Mouse (Mus musculus) limb, embryonic 15.5 days (tissue): ENCODE data around the gene Efna5. TPM values are rescaled to one million over a fixed set of nuclear protein-coding genes. Genes with fewer than 3 reads are reported as not detected.

ENCODE experiments used
- ATAC-seq: fragments of 200-750 bp; cut with Nextera tagmentation; 2 replicates; pipeline ENCODE4 v1.8.0; 2017; ENCODE audit warnings: low read depth, moderate TSS enrichment; ENCODE audit not compliant: insufficient number of reproducible peaks, low FRiP score, low TSS enrichment
- H3K27ac ChIP-seq: fragments of 300-500 bp; sonication (generic); 2 replicates; pipeline ENCODE4 v1.5.1; 2015; ENCODE audit warnings: moderate library complexity, mild to moderate bottlenecking, inconsistent platforms
- H3K27me3 ChIP-seq: fragments of 300-500 bp; sonication (generic); 2 replicates; pipeline ENCODE4 v1.6.1; 2015; ENCODE audit warnings: inconsistent platforms
- H3K36me3 ChIP-seq: fragments of 300-500 bp; sonication (generic); 2 replicates; pipeline ENCODE4 v1.6.1; 2015; ENCODE audit warnings: inconsistent platforms
- H3K4me1 ChIP-seq: fragments of 300-500 bp; sonication (generic); 2 replicates; pipeline ENCODE4 v1.6.1; 2015; ENCODE audit warnings: inconsistent platforms
- H3K4me2 ChIP-seq: fragments of 300-500 bp; sonication (generic); 2 replicates; pipeline ENCODE4 v1.6.1; 2015; ENCODE audit warnings: mild to moderate bottlenecking, inconsistent platforms
- H3K4me3 ChIP-seq: fragments of 300-500 bp; sonication (generic); 2 replicates; pipeline ENCODE4 v1.5.1; 2015; ENCODE audit warnings: mild to moderate bottlenecking, inconsistent platforms
- H3K9ac ChIP-seq: fragments of 300-500 bp; sonication (generic); 2 replicates; pipeline ENCODE4 v1.6.1; 2015; ENCODE audit warnings: inconsistent platforms
- H3K9me3 ChIP-seq: fragments of 300-500 bp; sonication (generic); 2 replicates; pipeline ENCODE4 v1.6.1; 2016; ENCODE audit warnings: inconsistent platforms
- WGBS: fragments of 180-500 bp; shearing (Covaris S2); methylation state at CpG from one replicate; pipeline ENCODE4 v1.1.7; 2015; 5-methylcytosine and 5-hydroxymethylcytosine counted together
- polyA plus RNA-seq: library from polyadenylated mRNA; unstranded; fragments of >200 nt; fragmentation: Nextera tagmentation; extraction: Ambion mirVana; gene quantifications from 2 replicates; pipeline ENCODE4 v1.2.1, GENCODE M21; 2015

Efna5 gene
- polyA plus RNA-seq, 1 experiment from 2014 or later = 62.1 TPM

DNA sequence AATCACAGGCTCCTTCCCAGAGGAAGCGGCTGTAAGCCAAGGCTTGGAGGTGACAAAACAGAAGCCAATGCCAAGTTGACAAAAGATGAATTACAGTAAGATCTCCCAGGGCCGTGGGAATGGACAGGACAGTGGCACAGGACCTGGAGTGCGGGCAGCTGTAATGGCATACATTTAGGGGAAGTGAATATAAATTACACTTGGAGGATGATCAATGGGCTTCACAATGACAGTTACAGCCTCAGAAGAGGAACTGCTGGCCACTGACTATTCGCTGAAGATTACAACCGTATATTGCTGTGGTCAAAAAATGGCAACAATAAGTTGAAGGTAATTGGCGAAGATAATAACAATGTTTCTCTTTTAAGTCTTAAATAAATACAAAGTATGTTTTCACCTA is 67.7 kb downstream of the Efna5 start:
- no peak for ATAC-seq
- H3K9me3 ChIP-seq = no peaks in the 10 kb centered on the region
- no peaks in the 10 kb centered on the region for H3K36me3 ChIP-seq
- H3K9ac ChIP-seq = no peak overlapping the region
- H3K27me3 ChIP-seq = no peaks in the 10 kb centered on the region
- peaks cover 16% of the 10 kb centered on the region for H3K4me1 ChIP-seq
- WGBS = 88% methylated on average over 6 of the region's 6 CpGs
- H3K4me3 ChIP-seq = no peak overlapping the region
- H3K4me2 ChIP-seq = no peak overlapping the region
- H3K27ac ChIP-seq = no peak overlapping the region

DNA sequence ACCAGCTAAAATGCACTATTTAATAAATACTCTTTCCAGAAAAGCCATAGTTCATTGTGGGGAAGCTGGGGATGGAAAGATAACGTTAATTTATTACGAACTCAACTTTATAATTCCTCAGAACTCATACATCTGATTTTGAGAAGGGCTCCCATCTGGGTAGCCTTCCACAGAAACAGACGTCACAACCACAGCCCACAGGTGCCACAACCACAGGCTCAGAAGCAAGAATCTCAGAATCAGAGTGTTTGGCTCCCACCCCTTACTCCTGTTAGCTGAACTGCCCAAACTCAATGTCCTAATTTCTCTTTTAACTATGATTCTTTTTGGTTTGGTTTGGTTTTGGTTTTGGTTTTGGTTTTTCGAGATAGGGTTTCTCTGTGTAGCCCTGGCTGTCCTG is 73.2 kb downstream of the Efna5 start:
- Histone ChIP-seq H3K4me1 (peaks cover 7% of the 10 kb centered on the region), H3K27ac (no peak overlapping the region), H3K9ac (no peak overlapping the region), H3K27me3 (no peaks in the 10 kb centered on the region), H3K9me3 (no peaks in the 10 kb centered on the region), H3K4me3 (no peak overlapping the region), H3K36me3 (no peaks in the 10 kb centered on the region), H3K4me2 (no peak overlapping the region)
- 88% methylated on average over 4 of the region's 4 CpGs for WGBS
- no peak for ATAC-seq

DNA sequence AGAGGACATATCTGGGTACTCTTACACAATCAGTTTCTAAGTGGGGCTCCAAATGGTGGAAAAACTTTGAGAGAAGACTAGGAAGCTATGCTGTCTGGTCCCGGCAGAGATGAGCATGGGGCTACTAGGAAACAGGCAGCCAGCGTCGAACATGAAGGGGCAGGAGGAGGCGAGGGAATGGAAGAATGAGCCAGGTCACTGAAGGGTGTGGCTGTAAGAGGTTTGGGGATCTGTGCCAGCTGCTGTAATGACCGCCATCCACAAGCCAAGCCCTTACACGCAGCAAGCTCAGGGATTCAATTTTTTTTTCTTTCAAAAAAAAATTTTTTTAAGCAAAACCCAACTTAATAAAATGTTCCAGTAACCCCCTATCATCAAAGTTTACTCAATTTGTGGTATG is 74.5 kb downstream of the Efna5 start:
- ATAC-seq = no peak
- Histone ChIP-seq H3K4me3 (no peak overlapping the region), H3K4me1 (peaks cover 7% of the 10 kb centered on the region), H3K27ac (no peak overlapping the region), H3K36me3 (no peaks in the 10 kb centered on the region), H3K27me3 (no peaks in the 10 kb centered on the region), H3K9me3 (no peaks in the 10 kb centered on the region), H3K4me2 (no peak overlapping the region), H3K9ac (no peak overlapping the region)
- 57% methylated on average over 6 of the region's 6 CpGs for WGBS

DNA sequence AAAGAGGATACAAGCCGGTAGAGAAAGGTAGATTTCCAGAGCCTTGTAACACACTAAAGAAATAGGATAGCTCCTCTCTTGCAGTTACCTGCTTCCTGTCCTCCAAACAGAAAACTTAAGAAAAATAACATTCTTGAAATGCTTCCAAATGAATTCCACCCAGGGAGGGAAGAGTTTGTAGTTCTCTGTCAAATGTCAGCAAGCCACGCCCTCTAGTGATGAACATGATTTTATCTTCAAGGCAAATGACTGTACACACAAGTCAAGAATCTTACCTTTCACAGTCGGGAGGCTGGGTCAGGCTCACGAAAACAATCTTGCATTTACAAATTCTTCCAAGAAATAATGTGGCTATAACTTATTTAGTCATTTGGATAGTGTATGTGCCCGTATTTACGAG is 78.4 kb downstream of the Efna5 start:
- Histone ChIP-seq H3K36me3 (no peaks in the 10 kb centered on the region), H3K27ac (no peak overlapping the region), H3K4me1 (peaks cover 7% of the 10 kb centered on the region), H3K9me3 (no peaks in the 10 kb centered on the region), H3K27me3 (no peaks in the 10 kb centered on the region), H3K4me2 (no peak overlapping the region), H3K9ac (no peak overlapping the region), H3K4me3 (no peak overlapping the region)
- WGBS = 50% methylated on average over 6 of the region's 6 CpGs
- no peak for ATAC-seq

DNA sequence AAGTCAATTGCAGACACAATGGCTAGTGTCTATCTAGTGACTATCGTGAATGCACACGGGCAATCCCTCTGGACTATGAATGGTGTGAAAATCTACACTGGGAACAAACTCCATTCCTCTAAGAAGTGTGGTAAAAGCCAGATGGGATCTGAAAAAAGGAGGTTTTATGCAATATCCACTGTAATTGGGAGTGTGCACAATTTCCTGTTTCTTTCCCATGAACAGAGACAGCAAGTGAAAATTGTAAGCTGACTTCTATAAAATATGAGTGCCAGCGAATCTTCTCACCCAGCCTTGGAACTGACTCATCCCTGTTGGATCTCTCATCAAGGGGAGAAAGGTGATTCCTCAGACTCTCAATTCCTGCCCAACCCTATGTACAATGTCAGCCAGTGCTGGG is 83.8 kb downstream of the Efna5 start:
- H3K36me3 ChIP-seq = no peaks in the 10 kb centered on the region
- H3K27me3 ChIP-seq = no peaks in the 10 kb centered on the region
- no peaks in the 10 kb centered on the region for H3K9me3 ChIP-seq
- no peak for ATAC-seq
- 0 out of 2 replicates have a peak, but pooled peaks cover 6% of the 10 kb centered on the region for H3K4me1 ChIP-seq
- H3K4me2 ChIP-seq = no peak overlapping the region
- H3K4me3 ChIP-seq = no peak overlapping the region
- H3K27ac ChIP-seq = no peak overlapping the region
- H3K9ac ChIP-seq = no peak overlapping the region
- 86% methylated on average over 3 of the region's 3 CpGs for WGBS

DNA sequence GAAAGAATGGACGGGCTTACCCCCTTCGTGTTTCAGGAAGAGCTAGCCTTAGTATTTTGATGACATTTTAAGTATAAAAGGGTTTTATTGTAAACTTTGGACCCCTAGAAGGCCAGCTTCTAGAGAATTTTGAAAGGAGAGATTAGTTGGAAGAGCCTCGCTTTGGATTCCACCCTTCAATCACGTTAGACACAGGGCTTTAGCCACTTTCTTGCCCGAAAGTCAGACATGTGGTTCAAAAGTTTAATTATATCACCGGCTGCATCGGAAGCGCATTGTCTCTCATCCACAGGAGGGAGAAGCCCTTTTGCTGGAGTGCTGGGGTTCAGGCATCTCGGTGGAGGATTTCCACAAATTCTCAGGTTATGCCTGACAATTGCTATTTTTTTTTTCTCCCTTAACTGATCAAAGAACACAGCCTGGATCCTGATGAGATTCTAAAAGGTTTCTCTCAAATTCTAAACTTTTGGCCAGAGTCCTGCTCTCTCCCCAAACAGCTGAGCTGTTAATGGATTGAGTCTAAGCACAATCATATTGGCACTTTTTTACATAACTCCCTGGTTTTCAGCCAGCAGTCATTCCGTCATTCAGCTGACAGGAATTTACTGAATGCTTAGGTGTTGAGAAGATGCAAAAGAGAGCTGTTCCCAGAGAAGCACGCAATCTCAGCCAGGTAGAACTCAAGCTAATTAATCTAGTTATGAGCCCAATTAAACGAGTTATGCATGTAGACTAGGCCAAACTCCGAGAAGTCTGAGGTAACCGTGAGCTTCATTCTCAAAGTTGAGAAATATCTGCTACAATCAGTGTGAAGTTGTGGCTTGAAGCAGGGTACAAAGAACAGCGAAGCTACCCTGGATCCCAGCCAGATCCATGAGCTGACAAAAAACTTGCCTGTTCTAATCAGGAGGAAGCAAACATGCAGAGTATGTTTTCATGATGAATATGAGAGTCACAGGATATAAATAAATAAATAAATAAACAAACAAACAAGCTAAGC is 91.5 kb downstream of the Efna5 start:
- H3K4me2 ChIP-seq = no peak overlapping the region
- H3K36me3 ChIP-seq = no peaks in the 10 kb centered on the region
- no peaks in the 10 kb centered on the region for H3K27me3 ChIP-seq
- WGBS = 35% methylated on average over 15 of the region's 15 CpGs
- H3K27ac ChIP-seq = peak overlapping the region; percentile 7; the same call in 1 of the 2 replicates
- no peaks in the 10 kb centered on the region for H3K9me3 ChIP-seq
- no peak overlapping the region for H3K9ac ChIP-seq
- peaks cover 27% of the 10 kb centered on the region for H3K4me1 ChIP-seq
- no peak overlapping the region for H3K4me3 ChIP-seq
- no peak for ATAC-seq

DNA sequence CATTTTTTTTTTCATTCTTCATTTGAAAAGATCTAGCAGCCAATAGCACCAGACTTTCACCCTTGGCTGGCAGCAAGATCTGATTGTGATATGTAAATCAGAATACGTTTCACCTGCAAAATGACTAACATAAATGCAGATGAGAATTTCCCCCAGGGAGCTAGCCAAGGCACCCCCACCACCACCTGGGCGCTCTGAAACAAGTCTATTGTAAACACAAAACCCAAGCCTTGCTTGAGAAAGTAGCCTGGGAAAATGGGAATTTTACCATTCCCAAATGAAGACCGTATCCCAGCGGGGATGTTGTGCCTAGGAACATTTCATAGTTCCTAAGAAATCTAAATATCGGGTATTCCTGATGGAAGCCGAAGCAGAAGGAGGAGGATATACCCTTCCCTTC is 92.3 kb downstream of the Efna5 start:
- Histone ChIP-seq H3K27me3 (no peaks in the 10 kb centered on the region), H3K4me1 (peaks cover 34% of the 10 kb centered on the region), H3K4me2 (no peak overlapping the region), H3K27ac (no peak overlapping the region), H3K36me3 (no peaks in the 10 kb centered on the region), H3K4me3 (no peak overlapping the region), H3K9me3 (no peaks in the 10 kb centered on the region), H3K9ac (no peak overlapping the region)
- no peak for ATAC-seq
- 47% methylated on average over 6 of the region's 6 CpGs for WGBS

DNA sequence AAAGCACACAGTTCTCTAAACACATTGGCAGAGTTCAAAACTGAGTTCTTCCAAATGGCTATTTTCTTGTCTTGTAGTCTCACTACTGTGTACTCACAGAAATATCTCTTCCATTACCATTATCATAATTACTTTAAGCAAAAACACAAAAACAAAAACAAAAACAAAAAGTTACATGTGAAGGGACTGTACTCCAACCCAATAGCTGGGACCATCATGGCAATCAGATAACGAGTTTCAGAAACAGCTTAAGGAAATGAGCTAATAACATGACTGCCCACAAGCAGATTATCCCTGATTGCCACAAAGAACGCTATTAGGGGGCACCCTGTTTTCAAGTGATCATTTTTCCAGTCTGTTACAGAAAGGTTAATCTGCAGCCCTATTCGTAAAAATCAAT is 93.3 kb downstream of the Efna5 start:
- Histone ChIP-seq H3K27ac (no peak overlapping the region), H3K4me1 (peaks cover 40% of the 10 kb centered on the region)
- ATAC-seq = no peak

DNA sequence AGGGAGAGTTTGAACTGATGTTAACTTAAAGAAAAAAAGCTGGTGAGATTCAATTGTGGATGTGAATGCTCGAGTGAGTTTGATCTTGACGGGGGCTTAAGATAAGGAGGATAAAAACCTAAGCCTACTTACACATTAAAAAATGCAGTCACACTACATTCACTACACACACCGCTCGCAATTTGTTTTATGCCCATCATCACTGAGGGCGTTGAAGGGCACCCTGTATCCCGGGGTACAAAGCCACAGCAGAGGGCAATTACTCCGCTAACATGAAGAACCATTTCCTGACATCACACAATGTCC is 94.6 kb downstream of the Efna5 start:
- WGBS = 64% methylated on average over 7 of the region's 7 CpGs
- no peaks in the 10 kb centered on the region for H3K36me3 ChIP-seq
- H3K9me3 ChIP-seq = no peaks in the 10 kb centered on the region
- H3K27me3 ChIP-seq = no peaks in the 10 kb centered on the region
- H3K4me3 ChIP-seq = no peak overlapping the region
- peaks cover 39% of the 10 kb centered on the region for H3K4me1 ChIP-seq
- no peak overlapping the region for H3K4me2 ChIP-seq
- no peak overlapping the region for H3K9ac ChIP-seq
- no peak overlapping the region for H3K27ac ChIP-seq
- ATAC-seq = no peak

More for the DNA sequence above, 93.3 kb downstream of the Efna5 start:
- Histone ChIP-seq H3K4me2 (no peak overlapping the region), H3K27me3 (no peaks in the 10 kb centered on the region), H3K4me3 (no peak overlapping the region), H3K36me3 (no peaks in the 10 kb centered on the region), H3K9ac (no peak overlapping the region), H3K9me3 (no peaks in the 10 kb centered on the region)
- 39% methylated on average over 3 of the region's 3 CpGs for WGBS

DNA sequence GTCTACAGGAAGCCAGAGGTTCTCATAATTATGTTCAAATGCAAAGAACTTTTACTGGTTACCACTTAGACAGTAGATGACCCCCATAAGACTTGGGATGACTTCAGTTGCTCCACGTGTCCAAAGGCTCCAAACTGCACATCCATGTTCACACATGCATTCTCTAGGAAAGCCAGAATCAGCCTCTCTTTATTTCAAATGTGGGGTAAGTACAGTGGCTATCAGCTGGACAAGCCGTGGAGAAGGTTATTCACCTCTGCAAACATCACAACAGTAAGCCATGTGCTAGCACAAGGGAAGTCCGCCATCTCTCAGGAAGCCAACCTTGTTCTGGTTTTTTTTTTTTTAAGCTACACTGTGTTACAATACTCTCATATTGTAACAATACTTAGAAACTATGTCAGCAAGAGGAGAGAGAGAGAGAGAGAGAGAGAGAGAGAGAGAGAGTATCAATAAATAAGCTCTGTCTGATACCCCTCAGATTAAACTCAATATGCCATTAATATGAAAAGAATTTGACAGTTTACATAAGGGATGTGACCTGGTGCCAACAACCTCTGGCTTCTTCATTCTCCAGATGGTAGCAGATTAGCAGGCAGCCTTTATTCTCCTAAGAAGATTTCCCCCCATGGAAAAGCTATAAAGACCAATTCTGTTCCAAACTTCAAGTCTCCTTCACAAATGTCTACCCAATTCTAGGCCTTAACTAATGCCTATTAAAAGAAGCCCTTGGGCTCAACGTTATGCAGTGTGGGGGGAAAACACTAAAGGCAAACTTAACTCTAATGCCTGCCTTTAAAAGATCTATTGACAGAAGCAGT is 95.1 kb downstream of the Efna5 start:
- no peaks in the 10 kb centered on the region for H3K36me3 ChIP-seq
- ATAC-seq = no peak
- H3K9ac ChIP-seq = no peak overlapping the region
- no peak overlapping the region for H3K4me2 ChIP-seq
- H3K4me3 ChIP-seq = no peak overlapping the region
- WGBS = 61% methylated on average over 4 of the region's 4 CpGs
- peaks cover 42% of the 10 kb centered on the region for H3K4me1 ChIP-seq
- no peak overlapping the region for H3K27ac ChIP-seq
- no peaks in the 10 kb centered on the region for H3K9me3 ChIP-seq
- no peaks in the 10 kb centered on the region for H3K27me3 ChIP-seq

DNA sequence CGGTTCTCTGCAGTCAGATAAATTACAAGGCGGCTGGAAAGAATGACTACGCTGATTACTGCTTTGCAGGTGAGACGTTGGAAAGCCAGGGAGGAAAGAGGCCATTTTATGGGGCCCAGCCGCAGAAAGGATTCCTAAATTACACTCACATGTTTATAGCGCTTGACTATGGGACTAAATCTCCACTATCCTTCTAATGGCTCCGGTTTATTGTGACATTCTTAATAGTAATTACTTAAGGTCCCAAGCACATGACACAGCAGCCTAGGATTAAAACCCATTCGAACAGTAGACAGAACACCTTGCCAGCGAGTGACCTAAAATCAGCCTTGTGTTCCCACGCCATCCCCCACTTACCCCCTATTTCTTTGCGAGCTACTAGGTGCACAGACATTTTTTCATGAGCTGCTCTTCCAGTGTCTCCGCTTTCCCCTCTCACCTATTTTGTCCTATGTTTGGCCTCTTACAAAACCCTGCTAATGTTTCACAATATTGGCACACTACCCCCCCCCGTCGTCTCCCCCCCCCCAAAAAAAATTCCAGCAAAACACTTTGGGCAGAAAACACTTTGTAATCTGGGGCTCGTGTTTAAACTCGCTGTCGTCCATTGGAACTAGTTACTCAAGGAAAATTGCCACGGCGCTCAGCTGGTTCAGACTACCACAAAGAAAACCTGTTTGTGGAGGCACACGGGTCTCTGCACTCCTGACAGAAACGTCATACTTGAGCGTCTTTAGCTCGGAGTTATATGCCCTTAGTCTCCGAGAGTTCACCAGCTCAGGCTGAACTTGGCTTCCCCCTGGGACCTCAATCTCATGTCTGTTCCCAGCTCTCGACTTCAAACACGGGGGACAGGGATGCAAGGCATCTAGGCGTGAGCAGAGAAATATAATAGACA is 96.6 kb downstream of the Efna5 start:
- peak overlapping the region; percentile 63 for H3K27ac ChIP-seq
- H3K27me3 ChIP-seq = no peaks in the 10 kb centered on the region
- no peaks in the 10 kb centered on the region for H3K36me3 ChIP-seq
- 15% methylated on average over 27 of the region's 27 CpGs for WGBS
- H3K4me1 ChIP-seq = peaks cover 39% of the 10 kb centered on the region
- peak overlapping the region; percentile 45 for H3K4me2 ChIP-seq
- ATAC-seq = no peak
- no peak overlapping the region for H3K9ac ChIP-seq
- no peaks in the 10 kb centered on the region for H3K9me3 ChIP-seq
- H3K4me3 ChIP-seq = peak overlapping the region; percentile 34
